Mouse (Mus musculus): ENCODE results near the gene Tfcp2l1. TPM values are rescaled to one million over a fixed set of nuclear protein-coding genes. Genes with fewer than 3 reads are reported as not detected.

Gene Tfcp2l1
- polyA plus RNA-seq, 1 experiment from 2014 or later, result 0.15 TPM

Other genes with a start within 250 kb of the Tfcp2l1 start
- gene Clasp1, start 238.9 kb upstream of the Tfcp2l1 start, polyA plus RNA-seq (2014; fragmentation: Nextera tagmentation; extraction: Ambion mirVana), result 96.0 and 134 TPM in 2 replicates

Measured in hindbrain, embryonic 11.5 days (tissue).